Mouse (Mus musculus): ENCODE measurements around the gene Gm5294.
A peak's percentile ranks its signal among the peaks of the same experiment; 100 is the strongest.

The Gm5294 gene

GRCm38 (mm10) chr5:138819780-138820179 lies at the start of gene Gm5294:
Gene Gm5294, plus strand, starts transcription at chr5:138820080.
- DNase-seq (ENCODE audit: low spot score): no peak

GRCm38 (mm10) chr5:138775096-138775495 lies 44.8 kb upstream of the Gm5294 start:
- no peak for DNase-seq (ENCODE audit: low spot score)

DNA sequence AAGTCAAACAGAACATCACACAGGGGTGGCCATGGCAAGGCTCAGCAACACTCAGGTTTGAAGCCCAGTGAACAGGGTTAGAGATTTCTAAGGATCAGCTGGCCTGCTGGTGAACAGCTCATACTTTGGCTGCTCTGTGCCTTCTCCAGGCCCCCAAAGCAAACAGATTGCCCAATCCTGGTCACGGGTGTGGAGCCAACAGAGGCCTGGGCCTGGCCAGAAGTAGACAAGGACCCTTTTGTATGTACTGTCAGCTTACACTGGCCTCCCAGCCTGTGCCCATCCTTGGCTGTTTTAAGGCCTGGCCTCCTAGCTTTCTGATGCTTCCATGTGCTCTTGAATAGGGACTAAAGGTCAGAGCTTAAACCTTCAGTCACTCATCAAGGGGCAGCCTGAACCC lies 43.5 kb upstream of the Gm5294 start:
- DNase-seq (ENCODE audit: low spot score): no peak

DNA sequence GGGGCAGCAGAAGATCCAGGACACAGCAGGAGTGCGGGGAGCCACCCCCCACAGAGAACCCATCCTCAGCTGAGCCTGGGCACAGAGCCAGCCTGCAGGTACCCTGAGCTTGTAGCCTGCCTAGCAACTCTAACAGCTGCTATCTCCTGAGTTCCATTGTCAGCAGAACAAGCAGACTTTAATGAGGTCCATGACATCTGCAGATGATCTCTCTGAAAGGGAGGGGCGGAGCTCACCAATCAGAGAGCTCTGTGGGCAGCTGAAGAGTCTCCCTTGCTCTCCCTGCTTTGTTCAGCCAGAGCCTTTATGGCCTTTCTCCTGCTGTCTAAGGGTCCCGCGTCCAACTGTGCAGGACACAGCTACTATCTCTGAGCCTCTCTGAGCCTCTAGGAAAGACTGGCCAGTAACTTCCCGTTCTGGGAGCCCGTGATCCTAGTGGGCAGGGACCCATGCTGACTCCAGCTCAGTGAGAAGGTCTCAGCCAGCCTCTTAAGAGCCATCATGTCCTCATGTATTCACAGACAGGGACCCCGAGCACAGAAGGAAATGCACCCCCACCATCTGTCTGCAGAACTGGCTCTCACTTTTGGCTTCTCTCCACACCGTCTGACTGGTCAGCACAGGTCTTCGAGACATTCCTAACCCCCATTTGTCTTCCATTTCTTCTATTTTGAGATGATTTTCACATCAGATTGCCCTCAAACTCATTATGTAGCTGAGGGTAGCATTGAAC lies 41.0 kb upstream of the Gm5294 start:
- peak; percentile 77 for DNase-seq (ENCODE audit: low spot score)

DNA sequence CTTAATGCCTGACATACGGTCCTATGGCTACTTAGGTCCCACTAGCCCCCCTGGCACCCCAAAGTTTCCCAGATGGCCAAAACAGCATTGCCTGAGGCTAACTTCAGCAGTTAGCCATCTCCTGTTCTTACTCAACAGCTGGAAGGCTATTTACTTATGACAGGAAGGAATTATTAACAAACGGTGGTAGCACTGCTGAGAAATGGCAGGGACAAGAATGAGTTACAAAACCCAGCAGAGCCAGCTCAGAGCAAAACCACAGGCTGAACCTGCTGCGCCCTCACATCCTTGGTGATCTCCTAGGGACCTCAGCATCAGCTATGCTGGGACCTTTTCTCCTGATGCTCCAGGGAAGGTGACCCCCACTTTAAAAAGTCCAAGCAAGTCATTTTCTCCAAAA lies 40.2 kb upstream of the Gm5294 start:
- no peak for DNase-seq (ENCODE audit: low spot score)

DNA sequence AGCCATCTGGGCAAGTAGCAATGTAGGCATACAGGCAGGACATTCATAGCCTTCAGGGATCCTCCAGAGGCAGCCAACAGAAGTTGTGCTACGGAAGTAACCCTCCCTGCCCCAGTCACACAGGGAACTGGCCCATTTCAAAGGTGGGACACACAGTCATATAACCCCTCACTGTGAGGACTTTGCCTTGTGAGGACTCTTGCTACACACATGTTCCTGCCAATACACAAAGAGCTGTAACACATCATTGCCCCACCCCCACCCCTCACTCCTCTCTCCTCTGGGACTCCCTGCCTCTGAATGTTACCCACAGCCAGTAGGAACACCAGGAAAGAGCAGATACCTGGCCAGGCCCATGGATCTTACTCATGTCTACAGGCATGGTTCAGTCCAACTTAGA lies 37.2 kb upstream of the Gm5294 start:
- no peak for DNase-seq (ENCODE audit: low spot score)

GRCm38 (mm10) chr5:138783181-138783580 lies 36.7 kb upstream of the Gm5294 start:
- DNase-seq (ENCODE audit: low spot score): no peak

GRCm38 (mm10) chr5:138785986-138786515 lies 33.8 kb upstream of the Gm5294 start:
- DNase-seq (ENCODE audit: low spot score): no peak

- no peak for DNase-seq (ENCODE audit: low spot score)
These were observed 32.2 kb upstream of the Gm5294 start for GRCm38 (mm10) chr5:138787648-138788047.

DNA sequence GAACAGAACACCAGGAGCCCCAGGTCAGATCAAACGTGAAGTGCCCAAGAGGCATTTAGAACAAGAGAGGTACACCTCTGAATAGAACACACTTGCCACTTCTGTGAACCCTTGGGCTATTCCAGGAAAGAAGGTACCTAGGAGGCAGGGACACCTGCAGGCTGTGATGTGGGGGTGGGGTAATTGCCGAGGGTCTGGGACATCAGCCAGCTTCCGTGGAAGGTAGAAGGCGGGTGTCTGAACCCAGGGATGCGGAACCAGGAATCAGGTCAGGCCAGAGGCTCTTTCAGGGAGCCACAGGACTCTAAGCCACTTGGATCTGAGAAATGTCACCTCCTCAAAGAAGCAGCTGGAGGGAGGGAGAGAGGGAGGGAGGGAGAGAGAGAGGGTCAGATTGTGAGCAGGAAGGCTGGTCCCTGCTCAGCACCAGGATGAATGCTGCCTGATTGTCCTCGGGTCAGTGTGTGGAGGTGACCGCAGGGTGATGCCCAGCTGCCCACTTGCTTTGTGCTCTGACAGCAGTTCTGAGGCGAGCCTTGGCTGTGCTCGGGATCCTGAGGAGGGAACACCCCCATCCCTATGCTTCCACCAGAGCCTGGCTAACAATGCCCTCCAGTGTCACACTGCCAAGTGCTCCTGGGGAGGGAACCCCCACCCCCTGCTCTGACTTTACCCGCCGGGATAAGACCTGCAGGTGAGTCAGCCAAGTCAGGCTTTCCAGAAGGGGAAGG lies 31.2 kb upstream of the Gm5294 start:
- DNase-seq (ENCODE audit: low spot score): no peak

GRCm38 (mm10) chr5:138790954-138791480 lies 28.9 kb upstream of the Gm5294 start:
- DNase-seq (ENCODE audit: low spot score): no peak

GRCm38 (mm10) chr5:138801588-138802116 lies 18.2 kb upstream of the Gm5294 start:
- DNase-seq (ENCODE audit: low spot score): no peak

DNA sequence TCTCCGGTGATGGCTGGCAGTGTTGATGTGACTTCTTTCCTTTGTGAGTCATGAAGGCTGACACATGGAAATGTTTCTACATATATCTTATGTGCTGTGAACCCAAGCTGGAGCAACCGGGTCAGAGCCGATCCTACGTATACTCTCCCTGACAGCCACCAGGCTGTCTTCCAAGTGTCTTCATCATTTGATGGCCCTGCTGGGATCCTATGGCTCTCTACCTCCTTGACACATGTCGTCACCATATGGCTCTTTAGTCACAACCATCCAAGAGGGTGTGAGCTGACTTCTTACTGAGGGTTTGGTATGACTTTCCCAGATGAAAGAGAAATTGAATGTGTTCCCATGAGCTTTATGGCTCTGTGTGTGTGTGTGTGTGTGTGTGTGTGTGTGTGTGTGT lies 15.6 kb upstream of the Gm5294 start:
- no peak for DNase-seq (ENCODE audit: low spot score)

DNA sequence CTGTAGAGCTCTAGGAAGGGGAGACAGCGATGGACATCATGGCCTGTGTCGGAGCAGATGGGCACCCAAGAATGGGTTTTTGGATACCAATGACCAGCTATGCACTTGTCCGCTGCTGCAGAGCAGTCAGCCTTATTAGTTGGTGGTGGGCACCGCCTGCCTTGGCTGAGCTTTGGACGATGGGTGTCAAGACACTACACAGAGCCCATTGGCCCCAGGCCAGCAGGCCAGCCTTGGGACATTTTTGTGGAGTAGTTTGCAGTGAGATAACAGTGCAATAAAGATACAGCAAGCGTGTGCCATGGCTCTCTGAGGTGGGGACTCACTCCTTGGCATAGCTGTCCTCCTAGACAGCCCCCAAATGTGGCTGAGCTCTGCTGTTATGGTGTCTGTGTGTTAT lies 10.1 kb upstream of the Gm5294 start:
- DNase-seq (ENCODE audit: low spot score): no peak

DNA sequence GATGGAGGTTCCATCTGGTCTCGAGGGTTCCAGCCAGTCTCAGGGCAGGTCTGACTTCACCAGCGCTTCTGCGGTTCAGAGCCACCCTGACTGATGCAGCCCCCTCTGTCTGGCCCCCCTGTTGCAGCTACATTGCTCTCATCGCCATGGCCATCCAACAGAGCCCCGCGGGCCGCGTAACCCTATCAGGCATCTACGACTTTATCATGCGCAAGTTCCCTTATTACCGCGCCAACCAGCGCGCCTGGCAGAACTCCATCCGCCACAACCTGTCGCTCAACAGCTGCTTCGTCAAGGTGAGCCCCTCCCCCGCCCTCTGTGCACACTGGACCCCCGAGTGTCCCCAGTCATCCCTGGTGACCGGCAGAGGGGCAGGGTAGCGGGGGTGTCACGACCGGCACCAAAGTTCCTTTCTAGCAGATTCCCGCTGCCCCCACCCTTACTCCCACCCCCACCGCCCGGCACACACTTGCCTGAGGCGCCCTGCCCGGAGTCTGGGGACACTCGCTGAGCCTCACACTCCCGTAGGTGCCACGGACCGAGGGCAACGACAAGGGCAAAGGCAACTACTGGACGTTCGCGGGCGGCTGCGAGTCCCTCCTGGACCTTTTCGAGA lies 945 bp downstream of the Gm5294 start:
- DNase-seq (ENCODE audit: low spot score): no peak

DNA sequence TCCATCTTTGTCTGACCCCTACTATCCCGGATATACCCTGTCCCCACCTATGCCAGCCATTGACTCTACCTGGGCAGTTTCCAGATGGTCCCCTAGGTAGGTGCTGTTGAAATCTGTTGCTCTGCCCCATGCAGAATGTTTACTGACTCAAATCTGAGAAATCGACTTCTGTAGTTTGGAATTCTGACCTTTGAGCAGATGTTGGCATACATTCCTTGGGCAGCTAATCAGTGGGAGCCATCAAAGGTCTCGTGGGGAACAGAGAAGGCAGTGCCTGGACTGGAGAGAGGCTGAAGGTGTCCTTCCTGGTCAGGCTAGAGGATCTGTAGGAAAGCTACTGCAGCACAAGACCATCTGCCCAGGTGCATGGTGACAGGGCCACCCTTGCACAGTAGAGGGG lies 5.2 kb downstream of the Gm5294 start:
- DNase-seq (ENCODE audit: low spot score): no peak

DNA sequence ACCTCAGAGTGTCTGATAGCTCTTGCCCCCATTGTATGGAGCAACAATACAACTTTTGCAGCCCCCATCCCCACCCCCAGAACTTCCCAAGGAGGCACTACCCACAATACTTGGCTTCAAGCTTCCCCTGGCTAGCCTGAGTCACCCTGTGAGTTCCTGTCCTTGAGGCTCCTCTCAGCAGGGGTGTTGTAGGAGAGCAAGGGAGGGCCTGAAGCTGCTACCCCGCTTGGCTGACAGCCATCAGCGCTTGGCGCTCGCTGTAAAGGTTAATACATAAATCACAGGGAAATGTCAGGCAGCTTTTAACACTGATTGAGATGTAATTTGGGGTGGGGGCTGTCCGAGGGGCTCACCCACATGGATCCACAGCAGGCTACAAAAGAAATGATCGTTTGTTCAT lies 13.5 kb downstream of the Gm5294 start:
- no peak for DNase-seq (ENCODE audit: low spot score)

GRCm38 (mm10) chr5:138834910-138835309 lies 15.0 kb downstream of the Gm5294 start:
- DNase-seq (ENCODE audit: low spot score): no peak

GRCm38 (mm10) chr5:138840981-138841380 lies 21.1 kb downstream of the Gm5294 start:
- DNase-seq (ENCODE audit: low spot score): no peak

- no peak for DNase-seq (ENCODE audit: low spot score)
These were observed 23.4 kb downstream of the Gm5294 start for GRCm38 (mm10) chr5:138843168-138843824.

- DNase-seq (ENCODE audit: low spot score): no peak
These were observed 26.6 kb downstream of the Gm5294 start for GRCm38 (mm10) chr5:138846506-138846905.

- peak; percentile 97 for DNase-seq (ENCODE audit: low spot score)
These were observed 28.2 kb downstream of the Gm5294 start for GRCm38 (mm10) chr5:138848102-138848501.

Measured in retina, embryonic 14.5 days (tissue).